Mouse (Mus musculus): Measurements from ENCODE around the gene Atxn10.

Atxn10 gene

GRCm38 (mm10) chr15:85404739-85405138, 68.7 kb downstream of the Atxn10 start:
- DNase-seq (ENCODE audit: low spot score): no peak

- DNase-seq (ENCODE audit: low spot score): no peak
Measured at GRCm38 (mm10) chr15:85405567-85405966, 69.5 kb downstream of the Atxn10 start.

GRCm38 (mm10) chr15:85406846-85407245, 70.8 kb downstream of the Atxn10 start:
- no peak for DNase-seq (ENCODE audit: low spot score)

- no peak for DNase-seq (ENCODE audit: low spot score)
Measured at GRCm38 (mm10) chr15:85407342-85407741, 71.3 kb downstream of the Atxn10 start.

GRCm38 (mm10) chr15:85408790-85409189, 72.7 kb downstream of the Atxn10 start:
- no peak for DNase-seq (ENCODE audit: low spot score)

GRCm38 (mm10) chr15:85409245-85409783, 73.3 kb downstream of the Atxn10 start:
- no peak for DNase-seq (ENCODE audit: low spot score)

DNA sequence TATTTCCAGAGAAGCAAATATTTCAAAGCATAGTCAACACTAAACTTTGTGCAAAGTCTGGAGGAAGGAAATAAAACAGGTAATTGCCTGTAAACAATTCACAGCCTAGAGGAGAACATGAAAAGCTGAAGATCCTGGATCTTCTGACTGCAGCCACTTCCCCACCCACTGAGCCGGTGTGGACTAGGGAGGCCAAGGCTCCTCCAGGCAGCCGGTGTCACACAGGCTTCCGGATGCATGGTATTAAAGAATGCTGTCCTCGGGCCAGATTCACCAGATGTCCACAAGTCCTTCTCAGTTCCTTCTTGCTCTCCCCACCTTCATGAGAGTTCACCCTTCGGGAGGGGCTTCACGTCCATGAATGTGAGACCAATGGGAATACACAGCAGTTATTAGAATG, 73.8 kb downstream of the Atxn10 start:
- no peak for DNase-seq (ENCODE audit: low spot score)

- DNase-seq (ENCODE audit: low spot score): no peak
Measured at GRCm38 (mm10) chr15:85414620-85415019, 78.6 kb downstream of the Atxn10 start.

DNA sequence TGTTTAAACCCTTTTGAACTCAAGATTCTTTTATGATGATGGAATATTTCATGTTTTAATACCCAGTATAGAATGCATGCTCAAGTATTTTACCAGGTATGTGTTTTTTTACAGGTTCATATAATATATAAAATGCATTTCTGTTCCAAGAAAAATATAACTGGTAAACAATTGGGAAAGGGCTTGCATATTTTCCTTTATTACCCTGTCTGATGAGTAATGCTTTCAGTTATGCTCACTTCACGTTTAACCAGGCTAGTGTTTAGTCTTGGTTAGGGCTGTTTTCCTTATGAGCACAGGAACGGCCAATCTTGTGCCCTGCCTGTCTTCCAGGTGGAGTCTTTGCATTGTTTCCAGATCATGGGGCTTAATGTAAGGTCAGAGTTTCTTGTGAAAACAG, 84.6 kb downstream of the Atxn10 start:
- no peak for DNase-seq (ENCODE audit: low spot score)

DNA sequence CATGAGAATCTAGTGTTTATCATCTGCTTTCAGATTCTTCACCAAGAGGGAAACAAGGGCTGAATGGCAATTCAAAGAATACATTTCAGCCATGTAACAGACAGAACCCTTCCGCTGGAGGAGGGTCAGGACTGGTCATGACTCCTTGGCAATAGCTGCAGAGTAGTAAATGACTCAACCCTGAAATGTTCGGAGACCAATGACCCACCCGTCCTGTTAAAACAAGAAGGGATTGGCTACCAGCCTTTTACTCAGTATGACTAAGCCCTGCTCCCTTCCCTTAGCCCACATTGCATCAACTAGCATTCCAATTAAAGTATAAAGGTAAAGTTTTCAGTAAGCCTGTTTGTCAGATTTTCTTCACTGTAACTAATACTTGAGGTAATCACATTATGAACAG, 88.2 kb downstream of the Atxn10 start:
- no peak for DNase-seq (ENCODE audit: low spot score)

DNA sequence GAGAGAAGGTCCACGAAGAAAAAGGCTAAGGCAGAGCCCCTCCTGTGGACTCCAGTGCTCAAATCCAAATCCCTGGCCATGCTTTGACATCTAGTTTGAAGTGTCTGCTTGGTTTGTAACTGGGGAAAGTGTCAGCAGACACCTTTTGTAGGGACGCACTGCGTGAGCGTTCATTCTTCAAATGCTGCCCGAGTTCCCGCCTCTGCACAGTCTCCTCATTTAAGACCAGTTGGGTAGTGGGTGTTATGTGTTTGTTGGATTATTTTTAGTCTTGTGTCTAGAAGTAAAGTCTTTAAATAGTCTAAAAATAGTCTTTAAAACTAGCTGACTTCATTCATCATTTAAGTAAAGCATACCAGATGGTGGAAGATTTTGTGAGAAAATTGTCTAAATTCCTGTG, 92.1 kb downstream of the Atxn10 start:
- DNase-seq (ENCODE audit: low spot score): no peak

DNA sequence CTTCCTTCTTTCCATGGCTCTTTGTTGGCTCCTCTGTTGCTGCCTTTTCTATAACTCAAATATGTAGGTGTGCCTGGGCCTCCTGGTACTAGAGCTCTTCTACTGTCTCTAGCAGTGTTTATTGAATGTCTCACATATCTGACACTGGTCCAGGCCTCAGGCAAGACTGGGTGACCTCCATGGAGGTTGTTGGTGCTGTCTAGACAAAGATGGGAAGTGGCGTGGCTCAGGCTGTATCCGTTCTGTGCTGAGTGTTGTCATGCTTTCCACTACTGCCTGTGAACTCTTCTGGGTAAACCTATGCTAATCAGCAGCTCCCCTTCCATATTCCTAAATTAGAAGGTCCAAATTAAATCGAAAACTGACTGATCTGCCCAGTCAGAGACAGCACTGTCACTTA, 106.5 kb downstream of the Atxn10 start:
- no peak for DNase-seq (ENCODE audit: low spot score)

DNA sequence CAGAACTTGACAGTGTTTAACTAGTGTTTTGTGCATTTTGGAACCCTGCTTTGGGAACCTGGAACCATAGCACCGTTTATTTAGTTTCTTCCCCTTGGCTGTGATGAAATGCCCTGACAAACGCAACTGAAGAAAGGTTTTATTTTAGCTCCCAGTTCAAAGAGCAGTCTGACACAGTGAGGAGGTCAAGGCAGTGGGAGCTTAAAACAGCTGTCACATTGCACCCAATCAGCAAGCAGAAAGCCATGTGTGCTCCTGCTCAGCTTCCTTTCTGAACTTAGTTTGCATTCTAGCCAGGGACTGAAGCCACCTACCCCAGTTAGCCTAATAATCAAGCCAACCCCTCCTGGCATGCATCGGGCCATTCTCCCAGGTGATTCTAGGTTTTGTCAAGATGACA, 110.6 kb downstream of the Atxn10 start:
- DNase-seq (ENCODE audit: low spot score): no peak

DNA sequence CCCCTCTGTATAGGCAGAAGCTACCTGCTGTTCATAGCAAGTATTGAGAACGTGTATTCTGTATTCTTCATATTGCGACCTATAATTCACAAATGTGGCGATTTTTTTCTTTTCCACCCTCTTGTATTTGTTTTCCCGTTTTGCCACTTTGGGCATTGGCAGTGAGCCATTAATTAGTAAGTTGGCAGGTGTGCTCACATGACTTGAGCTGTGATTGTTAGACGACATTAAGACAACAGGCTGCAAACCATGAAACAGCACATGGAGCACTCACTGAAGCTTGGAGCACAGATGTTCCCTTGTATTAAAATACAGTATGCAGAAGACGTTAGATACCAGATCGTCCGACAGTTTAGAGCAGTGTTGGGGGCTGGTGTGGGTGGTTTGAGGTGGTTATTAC, 120.8 kb downstream of the Atxn10 start:
- no peak for DNase-seq (ENCODE audit: low spot score)

GRCm38 (mm10) chr15:85457838-85458237, 121.8 kb downstream of the Atxn10 start:
- no peak for DNase-seq (ENCODE audit: low spot score)

GRCm38 (mm10) chr15:85458631-85459082, 122.6 kb downstream of the Atxn10 start:
- DNase-seq (ENCODE audit: low spot score): no peak

DNA sequence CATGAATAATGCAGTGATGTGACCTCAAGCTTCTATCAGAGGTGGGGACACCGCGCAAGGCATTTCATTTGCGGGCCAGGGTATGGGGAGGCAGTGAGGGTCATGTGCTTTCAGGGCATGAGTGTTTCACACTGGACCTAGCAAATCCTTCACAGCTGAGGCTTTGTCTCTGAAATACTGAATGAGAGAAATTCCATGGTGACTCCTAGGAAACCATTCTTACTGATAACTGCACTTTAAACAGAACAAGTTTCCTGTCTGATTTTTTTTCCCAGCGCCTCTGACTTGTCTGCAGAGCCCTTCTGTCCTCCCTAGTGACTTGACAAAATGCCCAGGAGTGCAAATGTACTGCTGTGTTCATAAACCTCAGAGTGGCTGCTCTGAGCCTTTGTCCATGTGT, 125.5 kb downstream of the Atxn10 start:
- DNase-seq (ENCODE audit: low spot score): no peak

- no peak for DNase-seq (ENCODE audit: low spot score)
Measured at GRCm38 (mm10) chr15:85462138-85462537, 126.1 kb downstream of the Atxn10 start.

GRCm38 (mm10) chr15:85463027-85463790, 127.2 kb downstream of the Atxn10 start:
- no peak for DNase-seq (ENCODE audit: low spot score)

GRCm38 (mm10) chr15:85464190-85464589, 128.1 kb downstream of the Atxn10 start:
- DNase-seq (ENCODE audit: low spot score): no peak

DNA sequence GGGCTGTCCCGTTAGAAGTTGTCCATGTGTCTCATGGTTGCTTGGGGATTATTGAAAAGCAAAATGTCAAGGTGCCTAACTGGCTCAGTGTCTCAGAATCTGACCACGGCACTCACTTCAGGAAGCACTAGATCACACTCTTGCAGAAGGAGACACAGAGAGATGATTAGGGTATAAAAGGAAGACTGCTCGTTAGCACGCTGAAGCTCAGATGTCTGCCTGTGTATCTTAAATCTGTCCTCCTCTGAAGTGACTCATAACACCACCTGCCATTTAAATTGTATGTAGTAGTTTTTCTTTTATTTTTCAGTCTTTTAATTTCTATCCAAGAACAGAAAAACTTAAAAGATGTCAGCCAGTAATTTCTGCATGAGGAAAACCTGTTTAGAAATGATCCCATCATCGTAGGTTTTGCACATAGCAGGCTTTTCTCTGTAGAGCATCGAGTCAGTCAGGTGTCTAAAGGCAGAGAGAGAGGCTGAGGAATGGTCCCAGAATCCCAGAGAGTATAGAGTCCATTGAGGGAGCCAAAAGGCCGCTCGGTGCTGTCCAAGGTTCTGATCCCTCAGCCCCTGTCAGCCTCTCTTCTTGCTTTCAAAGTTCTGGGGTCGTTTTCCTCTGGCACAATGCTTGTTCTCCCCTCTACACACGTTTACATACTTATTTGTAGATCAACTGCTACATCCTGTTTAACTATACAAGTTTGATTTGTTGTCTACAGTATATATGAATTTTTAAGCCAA, 128.9 kb downstream of the Atxn10 start:
- DNase-seq (ENCODE audit: low spot score): no peak

DNA sequence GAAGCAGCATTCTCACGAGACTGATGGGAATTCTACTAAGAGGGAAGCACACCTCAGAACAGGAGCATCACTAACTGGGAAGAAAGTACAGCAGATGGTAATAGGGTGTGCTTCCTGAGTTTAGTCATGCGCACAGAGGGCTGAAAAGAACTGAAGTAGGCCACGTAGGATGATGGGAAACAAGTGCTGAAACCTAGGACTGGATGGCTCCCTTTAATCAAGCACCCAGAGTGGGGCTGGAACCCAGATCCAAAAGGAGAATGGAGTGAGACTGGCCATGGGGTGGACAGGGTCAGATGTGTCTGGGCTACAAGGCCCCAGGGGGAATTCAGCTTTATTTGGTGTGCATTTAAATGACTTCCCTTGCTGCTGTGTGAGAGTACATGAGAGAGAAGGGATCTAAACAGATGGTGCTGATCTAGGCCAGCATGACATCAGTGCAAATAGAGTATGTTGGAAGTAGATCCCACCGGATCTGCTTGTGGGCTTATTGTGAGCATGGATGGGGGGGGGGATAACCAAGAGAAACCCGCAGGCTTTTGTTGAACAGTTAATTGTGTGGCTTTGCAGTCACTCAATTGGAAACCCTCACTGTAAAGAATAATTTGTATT, 130.5 kb downstream of the Atxn10 start:
- DNase-seq (ENCODE audit: low spot score): no peak

DNA sequence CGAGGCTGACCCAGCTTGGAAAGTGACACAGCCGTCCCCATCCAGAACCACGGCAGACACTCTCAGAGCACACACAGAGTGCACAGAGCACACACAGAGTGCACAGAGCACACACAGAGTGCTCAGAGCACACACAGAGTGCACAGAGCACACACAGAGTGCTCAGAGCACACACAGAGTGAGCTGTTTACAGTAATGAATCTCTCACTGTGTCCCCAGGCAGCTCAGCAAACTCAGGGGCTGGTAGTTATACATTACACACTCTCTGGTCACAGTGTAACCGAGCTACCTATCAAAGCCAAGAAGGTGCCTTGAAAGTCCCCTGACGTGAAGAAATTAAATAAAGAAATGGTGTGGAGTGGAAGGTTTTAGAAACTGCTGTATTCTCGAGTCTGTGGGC, 133.4 kb downstream of the Atxn10 start:
- no peak for DNase-seq (ENCODE audit: low spot score)

Data from spleen, adult 12 weeks (tissue).